Mouse (Mus musculus): ENCODE measurements around the gene Dmrt1.

- no peak for TF ChIP-seq CTCF (IDR thresholded peaks at IDR 0.05; ENCODE audit: low read depth)
- no peak for TF ChIP-seq EP300 (IDR thresholded peaks at IDR 0.05; ENCODE audit: low read depth)
Measured at GRCm38 (mm10) chr19:25652560-25652959, 147.1 kb downstream of the Dmrt1 start.
